Mouse (Mus musculus): Measurements from ENCODE around the gene Gm14743. TPM values are rescaled to one million over a fixed set of nuclear protein-coding genes. Genes with fewer than 3 reads are reported as not detected.
"Not testable (repeated sequence)": the region's sequence is repeated elsewhere in the genome, so short reads cannot be mapped to it uniquely, and the experiment has no call there.

Gm14743 gene
- not detected in 2 replicates for polyA plus RNA-seq (2014; fragmentation: Nextera tagmentation; extraction: Ambion mirVana)

GRCm38 (mm10) chrX:78245821-78246220, at the start of gene Gm14743:
Gm14743 (minus strand) TSS chrX:78245921.
- not testable (repeated sequence) for H3K27me3 ChIP-seq (ENCODE audit: control insufficient read depth, insufficient read depth, low read length); DNase-seq; H3K9ac ChIP-seq (replicated peaks; ENCODE audit: low read length); ATAC-seq (ENCODE audit: low FRiP score, low TSS enrichment); H3K4me2 ChIP-seq (ENCODE audit: low read length); H3K27ac ChIP-seq (replicated peaks; ENCODE audit: low read depth, low read length); H3K4me1 ChIP-seq (ENCODE audit: control insufficient read depth, insufficient read depth, low read length); H3K4me3 ChIP-seq (replicated peaks; ENCODE audit: low read depth, low read length); H3K9me3 ChIP-seq (ENCODE audit: control insufficient read depth, low read length); H3K36me3 ChIP-seq (ENCODE audit: control insufficient read depth, insufficient read depth, low read length)
- no CpG with 5 or more reads among the region's 3 CpGs for WGBS

DNA sequence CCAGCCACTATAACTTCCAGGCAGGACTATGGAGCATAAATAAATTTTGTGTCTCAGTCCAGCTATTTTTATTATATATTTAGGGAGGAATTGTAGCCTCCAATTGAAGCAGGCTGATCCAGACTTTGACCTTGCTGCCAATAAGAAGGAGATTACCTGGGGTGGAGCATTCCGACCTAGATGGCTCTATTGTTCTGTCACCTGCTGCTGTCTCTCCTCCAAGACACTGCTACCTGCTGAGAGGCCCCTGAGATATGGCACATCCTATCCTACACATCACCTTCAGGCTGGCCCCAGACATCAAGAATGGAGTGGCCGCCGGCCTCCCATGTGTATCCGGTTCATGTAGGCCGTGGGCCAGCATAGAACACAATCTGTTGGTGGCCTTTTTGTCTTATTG, 42.9 kb downstream of the Gm14743 start:
- DNase-seq (no peak), ATAC-seq (ENCODE audit: low FRiP score, low TSS enrichment) (no peak)
- 85% methylated on average over 5 of the region's 5 CpGs for WGBS
- no peaks in the 10 kb centered on the region for H3K4me1 ChIP-seq (ENCODE audit: control insufficient read depth, insufficient read depth, low read length)
- no peak overlapping the region for H3K9ac ChIP-seq (replicated peaks; ENCODE audit: low read length)
- no peaks in the 10 kb centered on the region for H3K27me3 ChIP-seq (ENCODE audit: control insufficient read depth, insufficient read depth, low read length)
- no peak overlapping the region for H3K4me3 ChIP-seq (replicated peaks; ENCODE audit: low read depth, low read length)
- H3K36me3 ChIP-seq (ENCODE audit: control insufficient read depth, insufficient read depth, low read length), result no peaks in the 10 kb centered on the region
- H3K9me3 ChIP-seq (ENCODE audit: control insufficient read depth, low read length), result no peaks in the 10 kb centered on the region
- H3K4me2 ChIP-seq (ENCODE audit: low read length), result no peak overlapping the region
- no peak overlapping the region for H3K27ac ChIP-seq (replicated peaks; ENCODE audit: low read depth, low read length)

DNA sequence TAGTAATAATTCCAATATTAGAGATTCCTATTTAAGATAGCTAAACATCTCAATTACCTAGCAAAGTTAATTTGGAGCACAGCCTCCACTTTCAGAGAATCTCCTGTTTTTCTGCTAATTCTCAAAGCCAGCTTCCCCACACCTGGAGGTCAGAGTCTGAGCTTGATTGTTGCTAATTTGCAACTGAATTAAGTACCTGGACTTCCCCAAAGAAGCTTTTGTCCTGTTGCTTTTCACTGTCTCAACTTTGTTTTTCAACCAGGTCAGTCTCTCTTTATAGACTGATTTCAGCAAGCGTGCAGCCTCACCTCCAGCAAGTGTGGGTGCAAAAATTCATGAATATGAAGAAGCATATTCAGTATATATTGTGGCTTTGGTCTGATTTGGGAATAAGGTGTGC, 43.5 kb downstream of the Gm14743 start:
- H3K27me3 ChIP-seq (ENCODE audit: control insufficient read depth, insufficient read depth, low read length); DNase-seq; H3K4me1 ChIP-seq (ENCODE audit: control insufficient read depth, insufficient read depth, low read length); H3K27ac ChIP-seq (replicated peaks; ENCODE audit: low read depth, low read length); H3K9me3 ChIP-seq (ENCODE audit: control insufficient read depth, low read length); ATAC-seq (ENCODE audit: low FRiP score, low TSS enrichment); H3K4me3 ChIP-seq (replicated peaks; ENCODE audit: low read depth, low read length); H3K9ac ChIP-seq (replicated peaks; ENCODE audit: low read length); H3K4me2 ChIP-seq (ENCODE audit: low read length); H3K36me3 ChIP-seq (ENCODE audit: control insufficient read depth, insufficient read depth, low read length): not testable (repeated sequence)
- WGBS, result 63% methylated on average over 1 of the region's 1 CpGs

Other genes starting within 250 kb of the Gm14743 start
- not detected in 2 replicates for gene Obp1a, start 154.5 kb downstream of the Gm14743 start, polyA plus RNA-seq (2014; fragmentation: Nextera tagmentation; extraction: Ambion mirVana)
- not detected in 2 replicates for gene Gm5938, start 120.5 kb downstream of the Gm14743 start, polyA plus RNA-seq (2014; fragmentation: Nextera tagmentation; extraction: Ambion mirVana)
- gene Obp1b, start 59.1 kb downstream of the Gm14743 start, polyA plus RNA-seq (2014; fragmentation: Nextera tagmentation; extraction: Ambion mirVana), result not detected in 2 replicates
- not detected in 2 replicates for gene 4930480E11Rik, start 123.7 kb upstream of the Gm14743 start, polyA plus RNA-seq (2014; fragmentation: Nextera tagmentation; extraction: Ambion mirVana)

All from midbrain, embryonic 14.5 days (tissue).